Mouse (Mus musculus) neural tube, embryonic 10.5 days (tissue): ENCODE measurements around the gene Pcyt1a.

ENCODE experiments used
- DNase-seq: peaks from one replicate; pipeline ENCODE4 v3.0.0-alpha.2; 2017; ENCODE audit warnings: low spot score; ENCODE audit errors: extremely low spot score

The Pcyt1a gene

DNA sequence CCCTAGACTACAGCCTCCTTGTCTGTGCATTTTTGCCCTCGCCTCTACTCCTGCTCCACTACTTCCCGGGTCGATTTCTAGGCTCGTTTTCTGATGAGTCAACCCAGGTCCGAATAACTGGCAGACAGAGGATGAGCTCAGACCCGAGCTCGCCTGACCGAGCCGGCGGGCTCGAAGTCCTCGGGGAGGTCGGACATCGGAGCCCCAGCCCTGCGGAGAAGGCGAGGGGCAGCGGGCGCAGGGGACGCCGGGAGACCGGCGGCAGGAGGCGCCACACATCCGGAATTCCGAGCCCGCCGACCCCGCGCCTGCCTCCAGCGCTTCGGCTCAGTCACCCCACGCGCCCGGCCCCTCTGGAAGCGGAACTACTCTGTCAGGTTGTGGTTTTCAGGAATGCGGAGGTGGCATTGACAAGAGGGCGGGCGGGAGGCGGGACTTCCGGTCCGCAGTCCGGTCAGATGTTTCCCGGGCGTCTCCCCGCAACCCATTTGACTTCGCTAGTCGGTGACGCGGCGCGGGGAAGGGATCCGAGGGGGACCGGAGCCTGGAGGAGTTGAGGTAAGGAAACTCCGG is at the start of gene Pcyt1a:
Gene Pcyt1a (plus strand): TSS at position 448 of the 573 bp plus-strand sequence.
- peak; percentile 95 for DNase-seq

DNA sequence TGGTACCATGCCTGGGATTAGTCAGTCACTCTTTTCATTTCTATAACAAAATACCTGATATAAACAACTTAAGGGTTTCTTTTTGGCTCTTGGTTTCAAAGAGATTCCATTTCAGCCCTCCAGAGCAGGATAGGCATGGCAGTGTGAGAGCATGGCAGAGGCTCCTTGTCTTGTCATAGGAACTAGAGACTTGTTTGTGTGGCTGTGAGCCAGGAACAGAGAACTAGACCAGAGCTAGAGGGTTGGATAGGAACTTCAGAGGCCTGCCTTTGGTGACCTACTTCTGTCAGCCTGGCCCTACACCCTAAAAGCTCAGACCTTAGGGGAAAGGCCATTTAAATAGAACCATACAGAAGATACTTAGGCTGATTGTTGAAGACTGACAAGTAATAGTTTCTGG is 47.8 kb upstream of the Pcyt1a start:
- no peak for DNase-seq

DNA sequence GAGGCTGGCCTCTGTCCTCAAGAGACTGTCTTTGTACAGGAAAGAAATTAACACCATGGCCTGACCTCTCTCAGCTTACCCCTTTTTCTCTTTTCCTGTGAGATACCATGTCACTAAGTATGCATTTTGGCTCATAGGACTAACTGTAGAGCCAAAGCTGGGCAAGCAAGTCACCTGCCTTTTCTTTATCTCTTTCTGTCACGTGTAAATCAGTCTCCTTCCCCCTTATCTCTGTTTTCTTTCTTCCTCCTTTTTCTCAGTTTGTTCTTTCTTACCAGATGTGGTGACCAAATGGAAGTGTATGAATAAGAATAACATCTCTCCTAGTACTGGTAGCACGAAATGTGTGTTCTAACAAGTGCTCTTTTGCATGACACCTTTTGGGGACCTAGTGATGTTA is 45.8 kb upstream of the Pcyt1a start:
- DNase-seq, result no peak

DNA sequence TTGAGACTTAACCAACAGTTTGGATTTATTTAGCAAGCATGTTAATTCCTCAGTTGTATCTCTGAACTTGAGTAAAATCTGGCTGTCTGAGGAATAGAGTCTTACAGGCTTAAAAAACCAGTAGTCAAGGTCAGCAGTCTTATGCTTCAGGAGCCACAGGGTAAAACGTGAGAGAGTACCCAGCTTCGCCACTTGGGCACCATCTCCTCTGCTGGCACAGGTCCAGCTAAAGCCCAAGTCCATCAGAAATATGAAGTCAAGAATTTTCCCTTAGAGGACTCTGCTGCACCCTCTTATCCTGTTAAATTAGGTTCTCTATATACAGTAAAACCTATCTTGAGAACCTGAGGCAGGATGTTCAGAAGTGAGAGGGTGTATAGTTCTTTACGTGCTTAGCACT is 43.9 kb upstream of the Pcyt1a start:
- no peak for DNase-seq

DNA sequence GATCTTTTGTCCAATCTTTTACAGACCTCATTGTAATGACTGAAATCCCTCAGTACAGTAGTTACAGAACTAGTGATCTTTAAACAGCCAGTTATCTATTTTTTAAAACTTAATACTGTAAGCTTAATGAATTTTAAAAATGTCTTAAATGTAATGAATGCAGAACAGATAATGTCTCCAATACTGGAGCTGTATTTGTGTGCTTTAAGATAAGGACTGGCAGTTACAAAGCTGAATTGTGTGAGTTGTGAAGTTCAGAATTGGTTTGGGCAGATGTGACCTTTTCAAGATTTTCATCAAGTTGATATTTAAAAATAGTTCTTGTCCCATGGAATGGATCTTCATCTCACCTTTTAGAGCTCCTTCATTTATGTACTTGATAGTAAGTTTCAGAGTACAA is 41.7 kb upstream of the Pcyt1a start:
- DNase-seq, result no peak

DNA sequence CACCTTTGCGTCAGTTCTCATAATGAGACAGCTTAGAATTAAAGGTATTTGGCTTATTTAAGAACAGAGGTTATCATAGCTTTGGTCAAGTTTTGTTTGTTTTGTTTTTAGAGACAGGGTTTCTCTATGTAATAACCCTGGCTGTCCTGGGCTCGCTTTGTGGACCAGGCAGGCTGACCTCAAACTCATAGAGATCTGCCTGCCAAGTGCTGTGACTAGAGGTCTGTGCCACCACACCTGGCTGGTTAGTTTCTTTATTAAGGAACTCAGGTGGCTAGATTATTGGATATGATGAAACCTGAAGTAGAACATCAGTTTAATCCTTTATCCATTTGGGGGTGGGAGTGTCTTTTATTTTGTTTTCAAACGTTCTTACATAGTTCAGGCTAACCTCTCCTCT is 40.9 kb upstream of the Pcyt1a start:
- no peak for DNase-seq

DNA sequence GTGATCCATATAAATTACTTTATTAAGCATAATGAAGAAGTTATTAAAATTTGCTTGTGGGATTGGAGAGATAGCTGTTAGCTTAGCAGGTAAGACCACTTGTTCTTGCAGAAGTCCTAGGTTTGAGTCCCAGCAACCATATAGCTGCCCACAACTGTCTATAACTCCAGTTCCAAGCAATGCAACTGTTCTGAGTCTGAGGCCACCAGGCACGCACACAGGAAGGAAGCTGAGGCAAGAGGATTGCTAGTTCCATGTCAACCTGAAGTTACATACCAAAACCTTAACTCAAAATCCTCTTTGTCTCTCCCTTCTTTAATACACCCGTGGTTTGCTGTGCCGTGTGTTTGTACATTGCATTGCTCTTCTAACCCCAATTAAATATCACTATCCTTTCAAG is 39.8 kb upstream of the Pcyt1a start:
- no peak for DNase-seq

DNA sequence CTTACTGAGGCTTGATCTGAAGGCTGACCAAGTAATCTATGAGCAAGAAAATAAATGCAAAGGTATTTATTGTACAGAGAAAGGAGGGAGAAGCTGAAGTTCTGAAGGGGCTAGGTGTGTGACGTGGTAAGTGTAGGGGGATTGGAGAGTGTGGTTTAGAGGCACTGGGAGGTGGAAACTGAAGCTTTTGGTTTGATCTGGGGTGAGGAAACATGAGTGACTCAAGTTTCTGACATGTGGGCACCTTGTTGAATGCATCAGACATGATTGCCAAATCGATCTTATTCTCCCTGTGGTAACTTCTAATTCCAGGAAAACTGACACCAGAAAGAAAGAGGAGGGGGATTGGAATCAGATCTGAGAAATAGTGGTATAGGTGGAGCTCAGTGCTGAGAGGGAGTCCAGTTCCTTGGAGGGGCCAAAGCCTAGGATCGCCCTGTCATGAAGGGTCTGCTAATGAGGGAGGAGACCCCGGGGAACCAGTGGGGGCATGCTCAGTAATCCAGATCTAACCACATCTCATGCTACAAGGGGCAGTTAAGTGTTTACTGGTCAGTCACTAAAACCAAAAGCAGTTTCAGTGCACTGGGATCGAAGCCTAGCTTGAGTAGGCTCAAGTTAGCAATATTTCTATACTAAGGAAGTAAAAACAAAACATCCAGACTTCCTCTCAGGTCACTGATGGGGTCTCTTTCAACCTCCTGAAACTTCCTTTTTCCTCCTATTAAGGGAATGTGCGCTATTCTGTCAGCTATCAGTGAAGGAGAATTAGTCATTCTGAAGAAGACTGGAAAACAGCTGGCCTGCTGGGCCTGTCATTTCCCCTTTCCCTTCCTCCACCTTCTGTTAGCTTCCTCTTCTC is 34.8 kb upstream of the Pcyt1a start:
- no peak for DNase-seq

DNA sequence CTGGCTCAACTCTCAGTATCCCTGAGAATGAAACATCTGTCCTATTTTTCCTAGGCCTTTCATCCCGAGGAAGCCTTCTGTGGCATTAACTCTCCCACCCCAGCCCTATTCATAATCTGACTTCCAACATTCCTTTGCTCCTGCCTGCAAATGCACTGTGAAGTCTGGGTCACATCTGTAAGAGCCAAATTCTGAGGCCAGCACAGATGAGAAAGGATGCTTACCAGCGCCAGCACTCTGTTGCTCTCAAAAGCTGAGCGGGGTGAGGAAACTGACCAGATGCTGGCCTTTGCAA is 34.2 kb upstream of the Pcyt1a start:
- DNase-seq, result no peak

DNA sequence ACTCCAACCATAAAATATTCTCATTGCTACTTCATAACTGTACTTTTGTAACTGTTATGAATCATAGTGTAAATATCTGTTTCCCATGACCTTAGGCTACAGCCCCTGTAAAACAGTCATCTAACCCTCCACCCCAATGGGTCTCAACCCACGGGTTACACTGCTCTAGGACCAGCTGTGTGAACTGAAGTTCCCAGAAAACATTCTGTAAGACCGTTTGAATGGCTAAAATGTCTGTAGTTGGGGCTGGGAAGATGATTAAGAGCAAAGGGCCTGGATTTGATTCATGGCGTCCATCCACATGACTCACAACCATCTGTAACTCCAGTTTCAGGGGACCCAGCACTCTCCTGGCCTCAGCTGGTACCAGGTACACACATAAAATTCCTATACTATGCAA is 32.5 kb upstream of the Pcyt1a start:
- DNase-seq, result no peak

DNA sequence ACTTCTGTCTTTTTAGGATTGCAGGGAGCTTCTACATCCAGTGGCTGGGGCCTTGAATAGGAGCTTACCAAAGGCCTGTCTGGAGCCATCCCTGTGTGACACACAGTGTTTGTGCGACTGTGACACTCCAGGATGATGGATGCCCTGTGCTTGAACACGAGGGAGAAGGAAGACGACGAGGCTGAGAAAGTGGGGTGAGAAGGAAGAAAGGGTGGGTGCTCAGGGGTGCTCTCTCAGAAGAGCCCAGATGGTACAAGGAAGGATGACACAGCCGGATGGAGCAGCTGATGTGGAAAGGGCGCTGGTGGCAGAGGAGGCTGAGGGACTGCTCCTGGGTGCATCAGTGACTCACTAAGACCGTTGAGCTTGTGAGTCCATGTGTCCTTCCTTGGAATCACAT is 30.5 kb upstream of the Pcyt1a start, which contains the start of gene Tm4sf19:
Gene Tm4sf19 (plus strand): TSS at position 240 of the 400 bp plus-strand sequence.
- no peak for DNase-seq

DNA sequence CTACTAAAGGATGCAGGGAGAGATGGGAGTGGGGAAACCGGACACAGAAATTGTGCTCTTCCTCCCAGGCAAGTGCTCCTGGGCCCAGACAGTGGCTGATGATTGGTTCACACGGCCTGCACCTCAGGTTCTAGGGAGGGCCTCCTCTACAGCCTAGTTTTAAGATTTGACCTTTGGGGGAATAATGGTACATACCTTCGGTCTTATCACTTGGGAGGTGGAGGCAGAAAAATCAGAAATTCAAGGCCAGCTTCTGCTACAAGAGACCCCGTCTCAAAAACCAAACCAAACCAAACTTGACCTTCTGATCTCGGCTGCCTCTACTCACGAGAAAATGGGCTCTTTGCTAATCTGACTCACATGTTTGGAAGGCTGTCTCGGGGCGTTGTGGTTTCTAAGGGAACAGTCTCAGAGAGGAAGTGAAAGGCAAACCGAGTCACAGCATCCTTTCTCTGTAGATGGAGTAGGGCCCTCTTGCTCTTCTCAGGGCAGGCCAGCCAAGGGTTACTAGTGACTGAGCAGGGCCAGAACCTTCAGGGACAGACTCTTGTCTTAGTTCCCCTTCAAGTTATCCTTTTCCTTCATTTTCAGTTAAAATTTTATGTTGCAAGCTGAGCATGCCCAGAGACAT is 29.3 kb upstream of the Pcyt1a start:
- no peak for DNase-seq

DNA sequence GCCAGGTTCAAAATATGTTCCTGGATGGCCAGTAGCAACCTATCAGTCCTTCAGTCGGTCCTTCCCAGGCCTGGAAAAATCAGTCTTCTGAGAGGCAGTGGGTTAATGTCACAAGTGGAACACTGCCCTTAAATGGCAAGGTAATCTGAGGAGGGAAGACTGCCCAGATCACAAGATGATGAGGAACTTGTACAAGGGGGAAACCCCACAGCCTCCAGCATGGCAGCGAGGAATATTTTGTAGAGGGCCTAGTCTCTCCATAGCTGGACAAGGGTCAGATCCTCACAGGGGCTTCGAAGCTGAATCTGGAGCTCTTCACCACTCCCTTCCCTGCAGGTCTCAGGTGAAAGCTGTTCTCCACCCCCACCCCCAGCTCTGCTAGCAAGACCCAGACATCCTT is 27.9 kb upstream of the Pcyt1a start:
- DNase-seq, result no peak

DNA sequence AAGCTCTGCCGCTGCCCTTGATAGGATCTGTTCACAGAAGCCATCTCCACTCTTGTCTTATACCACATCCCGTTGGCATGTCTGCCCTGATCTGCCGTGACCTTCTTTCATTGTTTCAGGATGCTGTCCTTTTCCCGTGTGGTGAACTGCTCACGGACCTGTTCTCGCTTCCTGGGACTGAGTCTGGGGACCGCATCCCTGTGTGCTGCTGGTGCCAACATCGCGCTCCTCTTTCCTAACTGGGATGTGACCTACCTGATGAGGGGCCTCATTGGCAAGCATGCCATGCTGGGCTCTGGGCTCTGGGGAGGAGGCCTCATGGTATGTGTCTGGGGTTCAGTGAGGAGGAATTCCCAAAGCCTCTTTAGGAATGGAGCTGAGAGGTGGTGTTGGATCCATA is 25.0 kb upstream of the Pcyt1a start:
- no peak for DNase-seq

DNA sequence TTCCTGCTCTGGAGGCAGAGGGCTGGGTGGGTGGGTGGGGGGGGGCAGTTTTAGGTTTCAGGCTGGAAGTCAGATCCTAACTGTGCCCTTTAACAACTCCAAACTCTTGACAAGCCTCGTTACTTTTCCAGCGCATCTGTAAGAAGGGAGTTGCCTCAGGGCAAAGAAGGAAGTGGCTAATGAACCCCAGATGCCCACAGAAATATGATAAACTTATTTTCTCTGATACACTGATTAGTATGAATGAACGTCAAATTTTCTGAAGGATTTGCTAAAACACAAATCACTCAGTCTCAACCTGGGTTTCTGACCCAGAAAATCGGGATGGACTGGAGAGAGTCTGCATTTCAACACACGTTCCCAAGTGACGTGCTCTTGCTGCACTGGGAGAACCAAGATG is 24.1 kb upstream of the Pcyt1a start:
- DNase-seq, result no peak

DNA sequence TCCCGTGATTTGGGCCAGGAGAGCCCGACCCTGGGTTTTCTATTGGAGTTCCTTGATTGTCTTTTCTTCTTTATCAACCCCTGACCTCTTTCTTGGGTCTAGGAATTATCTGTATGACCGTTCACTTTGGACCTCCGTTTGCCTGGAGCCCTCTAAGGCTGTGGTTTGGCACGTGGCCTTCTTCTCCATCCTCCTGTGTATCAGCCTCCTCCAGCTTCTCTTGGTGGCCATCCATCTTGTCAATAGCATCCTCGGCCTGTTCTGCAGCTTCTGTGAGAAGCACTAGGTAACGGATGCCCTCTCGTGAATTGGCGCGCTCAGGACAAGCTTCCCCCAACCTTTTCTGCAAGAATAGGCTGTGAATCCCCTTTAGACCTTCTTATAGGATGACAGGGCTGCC is 23.0 kb upstream of the Pcyt1a start:
- DNase-seq, result no peak

DNA sequence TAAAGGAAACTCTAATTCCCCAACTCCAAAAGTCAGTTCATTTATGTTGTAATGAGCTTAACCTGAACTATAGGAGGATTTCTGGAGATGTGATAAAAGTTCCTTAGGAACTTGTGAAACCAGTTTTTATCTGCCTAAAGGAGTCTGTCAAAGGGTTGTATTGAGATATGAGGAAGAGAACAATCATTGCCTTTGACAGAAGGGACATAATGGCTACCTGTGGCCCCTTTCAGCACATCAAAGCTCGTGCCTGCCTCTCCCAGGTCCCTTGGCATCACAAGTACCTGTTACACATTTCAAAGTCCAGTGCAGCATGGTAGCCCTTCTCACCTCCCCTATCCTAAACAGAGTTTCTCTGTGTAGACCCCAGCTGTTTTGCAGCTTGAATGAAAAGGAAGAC is 13.3 kb upstream of the Pcyt1a start:
- no peak for DNase-seq

DNA sequence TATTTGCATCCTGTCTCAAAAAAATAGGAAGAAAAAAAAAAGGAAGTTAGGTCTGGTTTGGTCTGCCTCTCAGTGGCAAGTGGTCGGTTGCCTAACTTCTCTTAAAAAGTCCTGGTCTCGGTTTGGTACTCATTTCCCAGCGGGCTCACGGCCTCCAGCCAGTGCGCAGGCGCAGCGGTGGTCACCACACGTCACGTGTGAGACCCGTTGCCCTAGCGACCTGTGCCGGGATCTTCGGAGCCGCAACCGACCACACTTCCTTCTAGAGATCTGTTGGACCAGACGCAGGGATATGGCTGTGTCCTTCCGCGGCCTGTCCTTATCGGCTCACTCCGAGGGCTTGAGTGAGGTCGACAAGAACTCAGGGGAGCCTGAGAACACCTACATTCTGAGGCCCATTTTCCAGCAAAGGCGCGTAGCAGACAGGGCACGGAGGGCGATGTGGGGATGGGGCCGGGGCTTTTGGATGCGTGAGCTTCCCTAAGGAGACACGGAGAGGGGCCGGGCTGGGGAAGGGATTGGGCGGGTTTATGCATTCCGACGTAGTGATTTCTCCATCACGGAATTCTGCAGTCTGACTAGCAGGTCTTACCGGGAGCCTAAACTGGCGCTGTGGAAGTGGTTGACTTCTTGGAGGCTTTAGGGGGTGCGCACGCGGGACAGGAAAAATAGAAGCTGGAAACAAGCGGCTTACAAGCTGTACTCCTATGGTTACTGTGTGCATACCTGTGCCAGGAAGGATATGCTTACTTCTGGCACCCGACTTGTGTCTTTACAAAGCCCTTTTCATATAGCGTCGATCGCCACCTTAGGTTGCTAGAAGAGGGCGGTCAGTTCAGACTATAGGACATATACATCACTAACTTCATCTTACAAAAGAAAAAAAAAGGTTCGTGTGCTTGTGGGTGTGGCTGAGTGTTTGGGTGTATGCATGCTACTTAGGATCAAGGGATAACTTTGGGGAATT is 10.9 kb upstream of the Pcyt1a start, which contains the start of gene Tctex1d2:
Gene Tctex1d2 (plus strand): TSS at position 186 of the 967 bp plus-strand sequence.
- peak; percentile 94 for DNase-seq

DNA sequence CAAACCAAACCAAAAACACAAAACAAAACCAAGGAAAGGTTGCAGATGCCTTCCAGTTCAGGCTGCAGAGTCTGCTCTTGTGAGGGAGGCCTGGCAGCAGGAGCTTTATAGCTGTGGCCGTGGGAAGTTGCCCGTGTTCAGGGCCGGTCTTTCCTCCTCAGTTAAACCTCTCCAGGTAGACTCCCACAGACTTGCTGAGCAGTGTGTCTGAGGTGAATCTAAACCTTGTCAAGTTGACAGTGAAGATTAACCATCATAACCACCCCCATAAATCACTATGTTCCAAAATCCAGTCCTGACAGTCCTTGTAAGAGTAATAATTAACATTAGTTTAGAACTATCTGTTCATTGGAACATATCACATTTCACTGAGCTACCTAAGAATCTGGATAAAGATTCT is 3.2 kb upstream of the Pcyt1a start:
- no peak for DNase-seq

DNA sequence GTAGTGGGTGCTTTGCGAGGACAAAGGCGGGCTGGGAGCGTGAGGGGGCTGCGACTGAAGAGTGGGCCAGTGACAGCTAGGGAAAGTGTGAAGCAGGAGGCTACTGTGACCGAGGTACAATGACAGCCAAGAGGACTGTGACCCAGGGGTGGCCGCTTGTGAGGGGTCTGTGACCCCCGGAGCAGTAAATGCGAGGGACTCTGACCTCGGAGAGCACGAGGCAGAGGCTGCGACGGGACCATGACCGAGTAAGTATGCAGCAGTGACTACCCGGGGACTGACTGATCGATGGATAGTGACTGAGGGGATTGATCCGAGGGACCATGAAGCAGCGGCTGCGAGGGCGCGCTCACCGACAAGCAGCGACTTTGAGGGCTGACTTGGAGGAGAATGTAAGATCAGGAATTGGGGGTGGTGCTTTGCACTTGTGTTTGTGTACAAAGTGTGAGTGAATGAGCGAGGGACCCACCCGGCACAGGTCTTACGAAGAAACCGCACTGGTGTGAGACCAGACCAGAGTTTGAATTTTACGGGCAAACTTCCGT is 398 bp downstream of the Pcyt1a start:
- no peak for DNase-seq

DNA sequence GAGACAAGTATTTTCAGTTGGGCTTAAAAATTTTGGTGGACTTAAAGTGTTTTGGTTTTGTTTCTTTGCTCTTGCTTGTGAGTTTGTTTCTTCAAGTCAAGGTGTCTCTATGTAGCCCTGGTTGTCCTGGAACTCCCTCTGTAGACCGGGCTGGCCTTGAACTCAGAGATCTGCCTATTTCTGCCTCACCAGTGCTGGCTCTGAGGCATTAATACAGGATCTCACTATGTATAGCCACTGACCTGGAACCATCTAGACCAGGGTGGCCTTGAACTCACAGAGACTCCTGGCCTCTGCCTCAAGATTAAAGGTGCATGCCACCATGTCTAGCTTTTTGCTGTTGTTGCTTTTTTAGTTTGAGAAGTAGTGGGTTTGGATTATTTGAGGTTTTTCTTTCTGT is 1.2 kb downstream of the Pcyt1a start:
- no peak for DNase-seq
